Mouse (Mus musculus) CD8-positive naive resting alpha-beta T cell, adult 57 days (primary cell): ENCODE data around the gene Klc3. TPM values are rescaled to one million over a fixed set of nuclear protein-coding genes. Genes with fewer than 3 reads are reported as not detected.

Experiments
- total RNA-seq: library from RNA; stranded (reverse); gene quantifications from one replicate; pipeline ENCODE4 v1.2.4, GENCODE M21; 2023

Klc3 gene
- total RNA-seq = 3.6 TPM

DNA sequence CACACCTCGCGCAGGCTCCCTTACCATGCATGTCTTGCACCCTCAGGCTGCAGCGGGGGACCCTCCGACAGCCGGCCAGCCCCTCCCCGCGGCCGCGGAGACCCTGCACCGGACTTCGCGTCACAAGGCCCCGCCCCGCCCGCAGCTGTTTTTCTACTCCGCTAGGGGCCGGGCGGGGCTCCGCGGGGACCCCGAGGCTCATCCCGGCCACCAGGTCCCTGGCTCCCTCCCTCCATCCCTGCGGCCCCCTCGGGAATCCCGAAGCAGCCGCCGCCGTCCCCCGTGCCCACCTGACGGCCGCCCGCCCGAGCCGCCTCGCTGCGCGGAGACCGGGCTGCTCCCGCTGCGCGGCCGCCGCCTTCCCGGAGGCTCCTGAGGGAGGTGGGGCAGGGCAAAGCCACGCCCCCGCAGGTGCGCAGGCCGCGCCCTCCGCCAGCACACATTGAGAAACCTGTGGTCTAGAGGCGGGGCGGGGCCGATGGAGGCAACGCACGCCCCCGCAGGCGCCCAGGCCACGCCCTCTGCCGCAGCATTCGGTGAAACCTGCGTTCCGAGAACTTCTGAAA is at the start of gene Klc3:
Gene Klc3 (minus strand): TSS at position 374 of the 566 bp plus-strand sequence.

DNA sequence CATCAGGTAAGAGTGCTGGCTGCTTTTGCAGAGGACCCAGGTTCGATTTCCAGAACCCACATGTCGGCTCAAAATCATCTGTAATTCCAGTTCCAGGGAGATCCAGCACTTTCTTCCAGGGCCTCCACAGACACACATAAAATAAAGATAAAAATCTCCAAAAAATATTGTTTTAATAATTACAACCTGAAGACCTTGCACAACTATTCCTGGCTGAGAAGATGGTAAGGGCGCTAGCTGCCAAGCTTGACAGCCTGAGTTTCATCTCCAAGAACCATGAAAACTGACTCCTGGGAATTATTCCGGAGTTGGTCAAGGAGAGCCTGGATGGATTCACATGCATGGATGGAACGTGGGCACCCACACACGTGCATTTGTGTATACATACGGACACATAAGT is 572 bp upstream of the Klc3 start, which contains the start of gene Ckm:
Gene Ckm (plus strand): TSS at position 301 of the 400 bp plus-strand sequence.

DNA sequence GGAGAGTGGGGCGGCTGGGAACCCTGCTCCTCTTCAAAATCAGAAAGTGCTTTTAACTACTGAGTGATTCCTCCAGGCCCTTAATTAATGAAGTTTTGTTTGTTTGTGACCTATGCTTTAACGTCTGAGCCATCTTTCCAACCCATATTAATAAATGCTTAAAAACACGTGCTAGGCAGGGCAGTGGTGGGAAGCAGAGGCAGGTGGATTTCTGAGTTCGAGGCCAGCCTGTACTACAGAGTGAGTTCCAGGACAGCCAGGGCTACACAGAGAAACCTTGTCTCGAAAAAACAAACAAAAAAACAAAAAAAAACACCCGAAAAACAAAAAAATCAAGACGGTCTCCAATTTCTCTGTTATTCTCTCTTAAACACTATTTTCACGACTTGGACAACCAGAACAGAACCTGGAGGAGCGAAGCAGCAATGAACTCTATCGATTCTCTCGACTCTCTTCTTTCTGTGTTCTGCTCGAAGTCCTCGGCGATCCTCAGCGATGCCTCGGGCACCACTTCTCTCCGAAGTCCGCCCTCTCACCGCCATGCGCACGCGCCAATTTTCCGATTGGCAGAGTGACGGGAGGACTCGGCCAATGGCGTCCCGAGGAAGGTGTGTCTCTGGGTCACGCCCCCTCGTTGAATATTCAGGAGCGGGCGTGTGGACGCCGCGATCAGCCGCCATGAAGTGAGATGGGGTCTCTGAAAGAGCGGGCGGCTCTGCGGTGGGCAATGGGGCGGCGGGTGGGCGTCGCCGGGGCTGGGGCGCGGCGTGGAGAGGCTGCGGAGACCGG is 22.3 kb downstream of the Klc3 start, which contains the start of gene Ercc2:
Gene Ercc2 (plus strand): TSS at position 634 of the 789 bp plus-strand sequence.

DNA sequence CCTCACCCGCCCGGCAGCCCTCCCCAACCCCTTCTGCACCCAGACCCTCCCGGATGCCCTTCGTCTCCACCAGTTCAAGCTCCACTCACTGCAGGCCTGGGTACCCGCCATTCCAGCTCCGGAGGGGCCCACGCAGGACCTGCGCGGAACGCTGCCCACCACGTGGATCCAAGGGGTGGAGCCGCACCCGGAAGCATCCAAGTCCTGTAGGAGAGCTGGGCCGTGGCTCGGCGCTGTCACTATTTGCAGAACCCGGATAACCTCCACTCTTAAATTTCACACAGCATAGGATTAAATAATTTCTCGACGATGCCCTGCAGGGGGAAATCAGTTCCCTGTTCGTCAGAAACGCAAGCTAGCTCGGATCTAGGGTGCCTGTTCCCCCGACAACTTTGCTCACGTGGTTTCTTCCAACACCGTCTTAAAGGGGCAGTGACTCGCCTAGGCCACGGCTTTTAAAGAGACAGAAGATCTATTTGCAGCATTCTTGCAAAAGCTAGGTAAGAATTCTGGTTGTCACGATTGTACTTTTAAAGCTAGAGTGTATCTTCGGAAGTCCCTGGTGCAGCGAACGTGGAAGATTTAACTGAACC is 44.5 kb downstream of the Klc3 start, which contains the start of the genes Cd3eap and Ppp1r13l:
Gene Cd3eap (minus strand): TSS at position 185 of the 593 bp plus-strand sequence.
Gene Ppp1r13l (plus strand): TSS at position 451 of the 593 bp plus-strand sequence.

Other genes with a start within 250 kb of the Klc3 start
- not detected for gene Gipr, start 238.0 kb downstream of the Klc3 start, total RNA-seq
- gene Eml2, start 227.7 kb downstream of the Klc3 start, total RNA-seq = 15.5 TPM
- not detected for gene Gpr4, start 191.6 kb downstream of the Klc3 start, total RNA-seq
- gene Opa3, start 175.8 kb downstream of the Klc3 start, total RNA-seq = 51.9 TPM
- 296 TPM for gene Vasp, start 132.3 kb downstream of the Klc3 start, total RNA-seq
- 2.3 TPM for gene Ppm1n, start 124.0 kb downstream of the Klc3 start, total RNA-seq
- gene Rtn2, start 121.5 kb downstream of the Klc3 start, total RNA-seq = not detected
- 1,017 TPM for gene Fosb, start 94.1 kb downstream of the Klc3 start, total RNA-seq
- 65.9 TPM for gene Ercc1, start 59.3 kb downstream of the Klc3 start, total RNA-seq
- 12.8 TPM for gene Cd3eap, start 44.6 kb downstream of the Klc3 start, total RNA-seq
- 1.6 TPM for gene Ppp1r13l, start 44.4 kb downstream of the Klc3 start, total RNA-seq
- 83.7 TPM for gene Ercc2, start 22.1 kb downstream of the Klc3 start, total RNA-seq
- gene Ckm, start 672 bp upstream of the Klc3 start, total RNA-seq = not detected
- gene Mark4, start 54.7 kb upstream of the Klc3 start, total RNA-seq = 26.6 TPM
- gene Exoc3l2, start 59.2 kb upstream of the Klc3 start, total RNA-seq = not detected
- 3.8 TPM for gene Bloc1s3, start 104.3 kb upstream of the Klc3 start, total RNA-seq
- 24.3 TPM for gene Trappc6a, start 104.3 kb upstream of the Klc3 start, total RNA-seq
- gene Nkpd1, start 113.7 kb upstream of the Klc3 start, total RNA-seq = not detected
- 51.4 TPM for gene Ppp1r37, start 159.0 kb upstream of the Klc3 start, total RNA-seq
- gene Zfp296, start 173.2 kb upstream of the Klc3 start, total RNA-seq = 2.4 TPM
- 48.1 TPM for gene Gemin7, start 173.5 kb upstream of the Klc3 start, total RNA-seq
- 87.8 TPM for gene Clasrp, start 200.4 kb upstream of the Klc3 start, total RNA-seq
- gene Relb, start 225.3 kb upstream of the Klc3 start, total RNA-seq = 44.9 TPM